Mouse (Mus musculus) CH12.LX (cell line): Measurements from ENCODE around the gene Colq.

ENCODE experiments used
- NRF1 ChIP-seq: IDR thresholded peaks from 2 replicates; pipeline ENCODE4 v1.6.1; 2014; ENCODE audit warnings: low read depth, mild to moderate bottlenecking, inconsistent platforms, low read length, improper control_type of control experiment, moderate library complexity
- USF1 ChIP-seq: IDR thresholded peaks from 2 replicates; pipeline ENCODE4 v1.6.1; 2014; ENCODE audit warnings: low read depth, mild to moderate bottlenecking, inconsistent platforms, low read length, improper control_type of control experiment
- ZMIZ1 ChIP-seq: IDR thresholded peaks from 2 replicates; pipeline ENCODE4 v1.6.1; 2012; ENCODE audit warnings: low read depth, mild to moderate bottlenecking, inconsistent platforms, low read length, improper control_type of control experiment

GRCm38 (mm10) chr14:31532656-31533055 is 58.5 kb downstream of the Colq start:
- no peak for TF ChIP-seq USF1
- no peak for TF ChIP-seq NRF1
- TF ChIP-seq ZMIZ1 = no peak
